In the genomic region with DNA sequence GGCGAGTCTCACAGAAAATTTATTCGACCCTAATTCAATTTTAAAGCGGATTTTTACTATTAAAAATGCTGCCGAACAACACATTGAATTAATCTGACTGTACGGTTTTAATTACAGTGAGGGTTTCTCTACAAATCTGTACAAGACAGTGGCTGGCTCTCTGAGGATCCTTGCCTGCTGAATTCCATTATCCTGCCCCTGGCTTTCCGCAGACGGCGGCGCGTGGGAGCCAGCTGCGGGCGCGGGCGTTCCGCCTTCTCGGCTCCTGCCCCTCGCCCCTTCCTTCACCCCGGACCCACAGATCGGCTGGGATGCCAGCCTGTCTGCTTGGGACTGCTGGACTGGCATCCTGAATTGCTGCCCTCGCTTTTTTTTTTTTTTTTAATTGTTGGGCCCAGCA, we compare ENCODE assay signal across 15 mouse cellular contexts. TPM values are rescaled to one million over a fixed set of nuclear protein-coding genes. Genes with fewer than 3 reads are reported as not detected.
A peak's percentile ranks its signal among the peaks of the same experiment; 100 is the strongest.
DNase-seq lines count a peak whose midpoint lies in the region; ATAC-seq and TF ChIP-seq lines count a peak whose summit lies in the region.
"Had no signal": no experiment of that assay in that cellular context is flagged by ENCODE, and none has a peak within 500 bp of the region (broad histone marks: within the 10 kb centered on the region; RNA-seq: fewer than 3 reads in every experiment).

No protein-coding gene starts in this region.

- peak overlapping the region; percentile 68 for H3K9ac ChIP-seq in forebrain, embryonic 14.5 days (ENCODE audit: low read length)
- peak overlapping the region; percentile 36; the same call in 1 of the 2 replicates for H3K9ac ChIP-seq in midbrain, embryonic 13.5 days (replicated peaks)
- no peak overlapping the region for H3K9ac ChIP-seq in kidney, embryonic 16.5 days (replicated peaks; ENCODE audit: low read length)
- no peak overlapping the region for H3K9ac ChIP-seq in intestine, embryonic 15.5 days
- H3K9ac ChIP-seq: liver, embryonic 12.5 days had no signal

- no peaks in the 10 kb centered on the region for H3K36me3 ChIP-seq in forebrain, embryonic 14.5 days (ENCODE audit: control insufficient read depth, insufficient read depth, low read length)
- no peaks in the 10 kb centered on the region for H3K36me3 ChIP-seq in midbrain, embryonic 13.5 days
- no peaks in the 10 kb centered on the region for H3K36me3 ChIP-seq in kidney, embryonic 16.5 days (ENCODE audit: insufficient read depth, low read length)
- no peaks in the 10 kb centered on the region for H3K36me3 ChIP-seq in intestine, embryonic 15.5 days
- H3K36me3 ChIP-seq: liver, embryonic 12.5 days had no signal

- H3K4me3 ChIP-seq in forebrain, embryonic 14.5 days (ENCODE audit: low read depth, low read length) = peak overlapping the region; percentile 32
- H3K4me3 ChIP-seq in midbrain, embryonic 13.5 days (replicated peaks) = peak overlapping the region; percentile 20; the same call in 1 of the 2 replicates
- no peak overlapping the region for H3K4me3 ChIP-seq in kidney, embryonic 16.5 days (ENCODE audit: low read length)
- no peak overlapping the region for H3K4me3 ChIP-seq in intestine, embryonic 15.5 days (replicated peaks)
- H3K4me3 ChIP-seq: liver, embryonic 12.5 days; myocyte had no signal

- peaks cover 66% of the 10 kb centered on the region for H3K27me3 ChIP-seq in forebrain, embryonic 14.5 days (replicated peaks; ENCODE audit: control insufficient read depth, insufficient read depth, low read length)
- H3K27me3 ChIP-seq in midbrain, embryonic 13.5 days = peaks cover 99% of the 10 kb centered on the region
- peaks cover 97% of the 10 kb centered on the region for H3K27me3 ChIP-seq in kidney, embryonic 16.5 days (ENCODE audit: insufficient read depth, low read length)
- H3K27me3 ChIP-seq in intestine, embryonic 15.5 days (replicated peaks) = peaks cover 89% of the 10 kb centered on the region

- H3K27ac ChIP-seq in forebrain, embryonic 14.5 days (ENCODE audit: low read depth, low read length) = peak overlapping the region; percentile 85
- H3K27ac ChIP-seq in midbrain, embryonic 13.5 days = peak overlapping the region; percentile 9; the same call in 1 of the 2 replicates
- H3K27ac ChIP-seq in kidney, embryonic 16.5 days (ENCODE audit: low read length) = no peak overlapping the region
- no peak overlapping the region for H3K27ac ChIP-seq in intestine, embryonic 15.5 days
- H3K27ac ChIP-seq: liver, embryonic 12.5 days had no signal

- TF ChIP-seq CTCF in brain, embryonic 14.5 days (IDR thresholded peaks at IDR 0.05; ENCODE audit: borderline replicate concordance, extremely low read depth, insufficient read depth, insufficient read length) = no peak

- H3K4me2 ChIP-seq in forebrain, embryonic 14.5 days (ENCODE audit: low read length) = peak overlapping the region; percentile 65
- peak overlapping the region; percentile 34 for H3K4me2 ChIP-seq in midbrain, embryonic 13.5 days (replicated peaks)
- H3K4me2 ChIP-seq in kidney, embryonic 16.5 days (replicated peaks; ENCODE audit: low read depth, low read length) = no peak overlapping the region
- no peak overlapping the region for H3K4me2 ChIP-seq in intestine, embryonic 15.5 days (replicated peaks)
- H3K4me2 ChIP-seq: liver, embryonic 12.5 days had no signal

- TF ChIP-seq POLR2A in brain, embryonic 14.5 days (IDR thresholded peaks at IDR 0.05; ENCODE audit: borderline replicate concordance, extremely low read depth, insufficient read depth, insufficient read length, poor library complexity, severe bottlenecking) = no peak

- DNase-seq in embryo, embryonic 11 days = peak; percentile 66
- no peak for DNase-seq in embryo, embryonic 9.5 days (ENCODE audit: extremely low spot score)
- peak; percentile 43 for DNase-seq in brain, embryonic 14.5 days (ENCODE audit: low read depth)
- DNase-seq in forebrain, embryonic 14.5 days (ENCODE audit: low spot score) = no peak
- DNase-seq in adrenal gland, postnatal 10 days = no peak
- DNase-seq: cerebellum, postnatal 25 days; gastrocnemius, postnatal 25 days; kidney, adult 18-20 months had no signal

- H3K9me3 ChIP-seq in forebrain, embryonic 14.5 days (replicated peaks; ENCODE audit: control insufficient read depth, low read length) = no peaks in the 10 kb centered on the region
- no peaks in the 10 kb centered on the region for H3K9me3 ChIP-seq in midbrain, embryonic 13.5 days
- no peaks in the 10 kb centered on the region for H3K9me3 ChIP-seq in kidney, embryonic 16.5 days (ENCODE audit: low read length)
- H3K9me3 ChIP-seq in intestine, embryonic 15.5 days = no peaks in the 10 kb centered on the region
- H3K9me3 ChIP-seq: liver, embryonic 12.5 days had no signal

- under 1% methylated on average over 20 of the region's 20 CpGs for WGBS in forebrain, embryonic 14.5 days
- 1% methylated on average over 20 of the region's 20 CpGs for WGBS in midbrain, embryonic 13.5 days
- WGBS in kidney, embryonic 16.5 days = under 1% methylated on average over 20 of the region's 20 CpGs
- WGBS in intestine, embryonic 15.5 days = 2% methylated on average over 20 of the region's 20 CpGs

- no peaks in the 10 kb centered on the region; the same call in 1 of the 2 replicates for H3K4me1 ChIP-seq in forebrain, embryonic 14.5 days (ENCODE audit: control insufficient read depth, insufficient read depth, low read length)
- H3K4me1 ChIP-seq in midbrain, embryonic 13.5 days (replicated peaks) = 0 out of 2 replicates have a peak, but pooled peaks cover 9% of the 10 kb centered on the region
- peaks cover 10% of the 10 kb centered on the region for H3K4me1 ChIP-seq in kidney, embryonic 16.5 days (ENCODE audit: insufficient read depth, low read length)
- H3K4me1 ChIP-seq in intestine, embryonic 15.5 days (replicated peaks) = peaks cover 11% of the 10 kb centered on the region; the same call in 1 of the 2 replicates
- H3K4me1 ChIP-seq: liver, embryonic 12.5 days had no signal

- ATAC-seq in forebrain, embryonic 14.5 days = 0 out of 2 replicates have a peak, but pooled peaks have one; percentile 10
- ATAC-seq in midbrain, embryonic 13.5 days = no peak
- no peak for ATAC-seq in kidney, embryonic 16.5 days (ENCODE audit: low FRiP score, low TSS enrichment)
- ATAC-seq in intestine, embryonic 15.5 days = no peak
- ATAC-seq: liver, embryonic 12.5 days had no signal

RNA-seq across cellular contexts. Expression of gene Dlx6, which starts 6.8 kb away (rescaled TPM):
- 13.2 and 22.9 TPM in 2 replicates for polyA plus RNA-seq in brain, embryonic 14.5 days (2012; rRNA removed)
- polyA plus RNA-seq in forebrain, embryonic 14.5 days (2014; fragmentation: Nextera tagmentation; extraction: Ambion mirVana) = 4.4 and 5.8 TPM in 2 replicates
- polyA plus RNA-seq in midbrain, embryonic 13.5 days (2015; fragmentation: Nextera tagmentation; extraction: Ambion mirVana) = 3.1 and 4.4 TPM in 2 replicates
- polyA plus RNA-seq in kidney, embryonic 16.5 days (2015; fragmentation: Nextera tagmentation; extraction: Ambion mirVana) = not detected in 2 replicates
- total RNA-seq in adrenal gland, postnatal 10 days (2021) = under 1 TPM in 1 of 2 experiments, not detected in 1; 0.57 TPM
- 0.16 TPM in 1 of 2 replicates, not detected in the other for polyA plus RNA-seq in intestine, embryonic 15.5 days (2015; fragmentation: Nextera tagmentation; extraction: Ambion mirVana)
- total RNA-seq: ES-E14; gastrocnemius, postnatal 25 days had no signal
- polyA plus RNA-seq: heart, postnatal 0 days; liver, embryonic 12.5 days; myocyte had no signal

RNA-seq across cellular contexts. Expression of gene Dlx5, which starts 25.6 kb away (rescaled TPM):
- polyA plus RNA-seq in brain, embryonic 14.5 days (2012; rRNA removed) = 15.5 and 20.4 TPM in 2 replicates
- polyA plus RNA-seq in forebrain, embryonic 14.5 days (2014; fragmentation: Nextera tagmentation; extraction: Ambion mirVana) = 55.7 and 77.2 TPM in 2 replicates
- polyA plus RNA-seq in midbrain, embryonic 13.5 days (2015; fragmentation: Nextera tagmentation; extraction: Ambion mirVana) = 22.4 and 22.9 TPM in 2 replicates
- 0.22 and 0.47 TPM in 2 replicates for polyA plus RNA-seq in kidney, embryonic 16.5 days (2015; fragmentation: Nextera tagmentation; extraction: Ambion mirVana)
- 1 to 10 TPM in 1 of 2 experiments, under 1 TPM in 1; 0.76 to 1.2 TPM for total RNA-seq in adrenal gland, postnatal 10 days (2021)
- 1.5 and 2.1 TPM in 2 replicates for polyA plus RNA-seq in intestine, embryonic 15.5 days (2015; fragmentation: Nextera tagmentation; extraction: Ambion mirVana)
- total RNA-seq: ES-E14; gastrocnemius, postnatal 25 days had no signal
- polyA plus RNA-seq: liver, embryonic 12.5 days; myocyte had no signal

Comparison
In these comparisons a context has a peak if more than half of its experiments do, and no peak if none do; other contexts are left out.
1. DNase-seq: peak in embryo, embryonic 11 days (single experiment) and brain, embryonic 14.5 days (single experiment); none in embryo, embryonic 9.5 days (single experiment), forebrain, embryonic 14.5 days (single experiment) and adrenal gland, postnatal 10 days (single experiment).
2. H3K27ac ChIP-seq: peak in forebrain, embryonic 14.5 days (single experiment) and midbrain, embryonic 13.5 days (single experiment); none in kidney, embryonic 16.5 days (single experiment) and intestine, embryonic 15.5 days (single experiment).
3. H3K4me2 ChIP-seq: peak in forebrain, embryonic 14.5 days (single experiment) and midbrain, embryonic 13.5 days (single experiment); none in kidney, embryonic 16.5 days (single experiment) and intestine, embryonic 15.5 days (single experiment).
4. H3K4me3 ChIP-seq: peak in forebrain, embryonic 14.5 days (single experiment) and midbrain, embryonic 13.5 days (single experiment); none in kidney, embryonic 16.5 days (single experiment) and intestine, embryonic 15.5 days (single experiment).
5. H3K9ac ChIP-seq: peak in forebrain, embryonic 14.5 days (single experiment) and midbrain, embryonic 13.5 days (single experiment); none in kidney, embryonic 16.5 days (single experiment) and intestine, embryonic 15.5 days (single experiment).